Mouse (Mus musculus) retina, postnatal 7 days (tissue): Measurements from ENCODE around the gene Stxbp6.
A peak's percentile ranks its signal among the peaks of the same experiment; 100 is the strongest.
"Not testable (repeated sequence)": the region's sequence is repeated elsewhere in the genome, so short reads cannot be mapped to it uniquely, and the experiment has no call there.

ENCODE experiments used
- DNase-seq: peaks from one replicate; pipeline ENCODE4 v3.0.0-alpha.2; 2012; ENCODE audit warnings: low read depth, low spot score

Stxbp6 gene

GRCm38 (mm10) chr12:45074611-45075342, at the start of gene Stxbp6:
Gene Stxbp6, minus strand, starts transcription at chr12:45074709.
- DNase-seq: peak; percentile 14

- DNase-seq: not testable (repeated sequence)
Observed at GRCm38 (mm10) chr12:45102954-45103353, 28.4 kb upstream of the Stxbp6 start.

- no peak for DNase-seq
Observed at GRCm38 (mm10) chr12:45093732-45094131, 19.2 kb upstream of the Stxbp6 start.

DNA sequence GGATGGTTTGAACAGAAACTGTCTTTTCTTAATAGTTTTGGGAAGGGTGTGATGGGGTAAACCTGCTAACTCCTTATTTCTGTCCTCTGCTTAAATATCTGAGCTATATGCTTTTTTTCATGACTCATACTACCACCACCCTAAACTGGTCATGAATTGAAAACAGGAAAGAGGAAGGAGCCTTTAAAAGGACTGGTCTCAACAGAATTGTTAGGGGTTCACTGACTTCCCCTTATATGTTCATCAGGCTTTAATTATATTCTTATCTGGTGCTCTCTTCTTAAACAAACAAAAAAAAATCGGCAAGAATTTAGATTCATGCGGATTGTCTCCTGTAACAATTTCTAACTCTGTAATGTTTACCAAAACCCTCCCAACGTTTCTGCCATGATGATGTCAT, 17.9 kb upstream of the Stxbp6 start:
- no peak for DNase-seq

GRCm38 (mm10) chr12:45083145-45083475, 8.6 kb upstream of the Stxbp6 start:
- no peak for DNase-seq

DNA sequence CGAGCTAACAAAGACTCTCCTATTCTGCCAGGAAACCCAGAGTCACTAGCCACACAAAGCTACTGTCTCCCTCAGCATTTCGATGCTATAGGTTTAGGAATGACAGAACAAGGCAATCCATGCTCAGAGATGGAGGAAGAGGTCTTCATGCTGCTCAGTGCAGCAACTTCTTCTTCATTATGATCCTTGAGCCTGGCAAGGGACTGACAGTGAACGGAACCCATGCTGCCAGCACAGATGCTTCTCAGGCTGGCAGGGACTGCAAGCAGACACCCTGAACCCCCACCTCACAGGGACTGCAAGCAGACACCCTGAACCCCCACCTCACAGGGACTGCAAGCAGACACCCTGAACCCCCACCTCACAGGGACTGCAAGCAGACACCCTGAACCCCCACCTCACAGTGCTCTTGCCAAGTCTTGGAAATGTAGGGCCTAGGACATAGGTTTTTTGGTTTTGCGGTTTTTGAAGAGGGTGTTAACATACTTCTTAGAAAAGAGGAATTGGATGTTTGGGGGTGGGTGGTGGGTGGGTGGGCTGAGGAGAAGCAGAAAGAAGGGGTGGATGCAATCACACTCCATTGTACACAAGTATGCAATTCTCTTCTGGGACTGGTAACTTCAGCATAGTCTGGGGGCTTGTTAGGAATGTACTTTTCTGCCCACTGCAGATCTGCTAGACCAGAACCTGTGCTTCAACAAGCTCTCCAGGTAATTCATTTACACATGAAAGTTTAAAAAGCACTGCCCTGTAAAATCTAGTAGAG, 8.1 kb upstream of the Stxbp6 start:
- DNase-seq: no peak

- no peak for DNase-seq
Observed at GRCm38 (mm10) chr12:45081617-45082016, 7.1 kb upstream of the Stxbp6 start.

DNA sequence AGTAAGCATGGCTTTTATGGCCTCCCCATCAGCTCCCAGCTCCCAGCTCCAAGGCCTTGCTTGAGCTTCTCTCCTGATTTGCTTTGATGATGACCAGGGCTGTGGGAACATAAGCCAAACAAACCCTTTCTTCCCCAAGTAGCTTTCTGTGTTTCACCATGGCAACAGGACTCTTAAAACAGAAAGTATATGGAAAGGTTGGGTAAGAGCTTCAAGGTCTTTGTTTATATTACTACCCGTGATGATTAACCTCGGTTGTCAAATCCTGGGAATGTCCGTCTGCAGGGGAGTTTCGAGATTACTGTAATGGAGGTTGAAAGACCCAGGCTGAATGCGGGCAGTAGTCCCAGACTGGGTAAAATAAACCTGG, 6.2 kb upstream of the Stxbp6 start:
- DNase-seq: no peak

- DNase-seq: no peak
Observed at GRCm38 (mm10) chr12:45080036-45080752, 5.7 kb upstream of the Stxbp6 start.

GRCm38 (mm10) chr12:45075631-45076030, 1.1 kb upstream of the Stxbp6 start:
- no peak for DNase-seq

DNA sequence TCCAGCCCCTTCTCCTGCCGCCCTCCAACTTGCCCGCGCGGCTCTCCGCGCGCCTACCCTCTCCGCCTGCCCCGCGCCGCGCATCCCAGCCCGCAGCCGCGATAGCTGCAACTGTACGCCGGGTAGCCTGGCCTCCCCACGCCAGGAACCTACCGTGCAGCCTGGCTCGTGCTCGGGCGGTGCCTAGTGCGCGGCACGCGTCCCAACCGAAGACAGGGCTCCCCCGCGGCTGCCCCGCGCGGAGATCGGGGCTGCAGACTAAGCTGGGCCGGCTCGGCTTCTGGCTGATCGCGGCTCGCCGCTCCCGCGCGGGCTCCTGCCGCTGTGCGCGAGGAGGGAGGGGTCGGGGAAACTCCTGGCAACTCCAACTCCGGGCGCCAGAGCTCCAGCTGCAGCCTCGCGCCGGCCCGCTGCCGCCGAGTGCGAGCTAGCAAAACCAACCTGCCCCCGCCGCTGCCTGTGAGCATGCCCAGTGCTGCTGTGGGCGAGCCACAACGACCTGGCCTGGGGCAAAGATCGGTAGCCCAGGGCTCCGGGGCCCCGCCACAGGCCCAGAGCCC, 387 bp downstream of the Stxbp6 start:
- peak; percentile 43 for DNase-seq

DNA sequence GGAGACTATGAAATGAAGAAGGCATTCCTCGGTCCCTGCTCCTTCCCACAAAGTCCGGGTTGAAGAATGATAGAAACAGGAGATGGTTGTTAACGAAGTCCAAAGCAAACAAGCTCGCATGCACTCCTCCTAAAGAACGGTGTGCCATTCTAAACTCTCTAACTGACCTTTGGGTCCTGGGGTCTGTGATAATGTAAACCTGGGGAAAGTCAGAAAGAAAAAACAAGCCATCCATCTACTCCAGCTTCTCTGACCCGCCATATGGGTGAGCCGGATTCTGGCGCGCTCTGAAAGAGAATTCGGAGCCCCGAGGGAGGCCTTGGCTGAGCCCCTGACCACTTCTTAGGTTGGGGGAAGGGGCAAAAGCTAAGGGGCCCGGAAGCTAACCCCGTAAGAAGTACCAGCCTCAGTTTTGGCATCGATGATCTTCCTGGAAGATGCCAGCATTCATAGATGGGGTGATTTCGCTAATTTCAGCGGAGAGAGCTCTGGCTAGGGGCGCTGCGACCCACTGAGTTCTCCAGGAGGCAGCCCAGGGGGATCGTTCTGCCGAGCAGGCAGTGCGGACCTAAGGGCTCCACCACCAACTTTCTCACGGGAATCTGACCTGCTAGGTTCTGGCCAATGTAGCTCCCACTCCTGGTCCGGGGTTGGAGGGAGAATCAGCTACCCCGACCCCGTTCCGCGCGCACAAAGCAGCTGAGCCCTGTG, 1.0 kb downstream of the Stxbp6 start:
- peak; percentile 0 for DNase-seq

DNA sequence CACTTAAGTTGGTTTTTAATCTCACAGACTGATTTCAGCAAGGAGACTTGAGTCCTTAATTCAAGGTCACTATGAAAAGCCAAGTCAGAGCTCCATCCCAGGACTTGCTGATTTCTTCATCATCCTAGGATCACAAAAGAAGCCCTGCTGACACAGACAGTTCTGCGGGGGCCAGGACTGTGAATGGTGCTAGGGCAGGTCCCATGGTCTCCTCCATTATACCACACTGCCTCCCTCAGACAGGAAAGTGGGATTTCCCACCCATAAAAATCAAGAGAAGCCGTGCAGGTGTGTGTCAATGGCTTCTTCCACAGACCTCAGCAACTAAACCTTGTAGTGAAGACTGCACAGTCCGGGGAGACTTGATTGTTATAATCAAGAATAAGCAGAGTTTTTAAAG, 2.3 kb downstream of the Stxbp6 start:
- no peak for DNase-seq

GRCm38 (mm10) chr12:45070186-45070585, 4.3 kb downstream of the Stxbp6 start:
- no peak for DNase-seq

DNA sequence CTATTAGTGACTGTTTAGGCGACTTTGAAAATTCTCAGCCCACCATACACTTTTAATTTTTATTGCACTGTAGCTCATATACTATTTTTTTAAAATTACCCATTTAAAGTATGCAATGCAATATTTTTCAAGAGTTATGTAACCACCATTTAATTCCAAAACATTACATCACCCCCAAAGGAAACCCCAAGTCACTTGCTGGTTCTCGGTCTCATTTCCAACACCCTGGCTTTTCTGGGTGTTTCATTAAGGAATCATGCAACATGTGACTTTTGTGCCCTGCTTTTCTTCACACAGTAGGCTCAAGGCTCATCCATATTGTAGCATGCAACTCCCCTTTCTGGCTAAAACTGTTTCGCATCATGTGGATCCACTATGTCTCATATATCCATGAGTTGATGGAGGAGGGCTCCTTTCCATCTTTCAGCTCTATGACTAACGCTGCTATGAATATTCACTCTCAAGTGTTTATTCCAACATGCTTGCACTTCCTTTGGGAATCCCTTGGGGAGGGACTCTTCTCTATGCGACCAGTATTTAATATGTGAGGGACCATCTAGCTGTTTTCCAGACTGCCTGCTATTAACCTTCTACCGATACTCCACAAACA, 6.3 kb downstream of the Stxbp6 start:
- no peak for DNase-seq

DNA sequence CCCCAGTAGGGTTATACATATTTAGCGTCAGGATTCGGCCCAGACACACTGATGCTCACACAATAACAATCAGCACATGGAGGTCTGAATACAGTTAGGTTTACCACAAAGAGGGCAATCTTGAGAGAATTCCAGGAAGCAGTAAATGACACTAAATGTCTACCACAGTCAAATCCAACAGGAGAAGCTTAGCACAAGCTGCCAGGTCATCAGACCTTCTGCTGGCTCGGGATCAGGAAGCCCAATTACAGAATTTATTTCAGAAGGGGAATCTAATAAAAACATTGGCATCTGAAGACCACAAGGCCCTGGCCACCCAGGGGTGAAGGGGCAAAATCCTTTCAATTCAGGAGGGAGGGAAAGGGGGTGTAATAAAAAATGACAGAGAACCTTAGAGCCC, 6.8 kb downstream of the Stxbp6 start:
- no peak for DNase-seq

DNA sequence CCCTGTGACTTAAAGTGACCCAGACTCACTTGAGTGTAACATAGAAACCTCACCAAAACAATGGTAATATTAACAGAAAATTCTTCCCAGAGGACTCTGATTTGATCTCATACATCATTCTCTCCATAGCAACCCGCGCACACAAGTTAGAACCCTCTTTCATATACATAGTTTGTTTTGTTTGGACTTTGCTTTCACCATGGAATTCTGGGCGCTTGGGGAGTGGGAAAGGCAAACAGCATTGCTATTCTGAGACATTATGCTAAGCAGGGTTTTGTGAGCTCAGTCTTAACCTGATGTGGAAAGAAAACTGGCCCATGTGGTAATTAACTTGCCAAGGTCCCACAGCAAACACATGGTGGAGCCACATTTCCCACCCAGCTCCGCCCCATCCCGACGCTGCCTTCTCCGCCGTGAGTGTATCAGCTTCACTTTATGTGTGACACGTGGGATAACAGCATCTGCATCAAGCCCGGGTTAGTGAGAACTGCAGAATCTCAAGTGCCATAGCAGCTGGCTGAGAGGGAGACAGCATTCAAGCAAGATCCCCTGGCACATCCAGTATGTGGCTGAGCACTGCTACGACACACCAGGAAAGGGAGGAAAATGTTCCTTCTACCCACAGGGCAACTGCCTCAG, 7.3 kb downstream of the Stxbp6 start:
- DNase-seq: no peak

GRCm38 (mm10) chr12:45063606-45064005, 10.9 kb downstream of the Stxbp6 start:
- no peak for DNase-seq

DNA sequence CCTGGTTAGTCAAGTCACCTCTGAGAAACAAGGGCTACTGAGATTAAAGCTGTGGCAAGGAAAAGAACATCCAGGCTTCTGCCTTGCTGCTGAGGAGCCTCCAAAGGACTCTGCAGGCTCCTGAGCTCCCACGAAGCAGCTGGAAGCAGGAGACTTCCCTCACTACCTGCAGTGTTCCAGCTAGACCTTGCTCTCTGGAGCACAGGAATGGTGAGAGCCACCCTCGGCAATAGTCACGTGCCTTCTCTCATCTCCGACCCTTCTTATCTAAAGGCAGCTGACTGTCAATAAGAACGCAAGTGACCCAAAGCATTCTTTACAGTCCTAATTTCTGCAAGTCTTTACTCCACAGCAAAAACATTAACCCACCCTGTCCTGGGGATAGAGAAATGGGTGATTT, 13.2 kb downstream of the Stxbp6 start:
- DNase-seq: no peak

- no peak for DNase-seq
Observed at GRCm38 (mm10) chr12:45060804-45061203, 13.7 kb downstream of the Stxbp6 start.

DNA sequence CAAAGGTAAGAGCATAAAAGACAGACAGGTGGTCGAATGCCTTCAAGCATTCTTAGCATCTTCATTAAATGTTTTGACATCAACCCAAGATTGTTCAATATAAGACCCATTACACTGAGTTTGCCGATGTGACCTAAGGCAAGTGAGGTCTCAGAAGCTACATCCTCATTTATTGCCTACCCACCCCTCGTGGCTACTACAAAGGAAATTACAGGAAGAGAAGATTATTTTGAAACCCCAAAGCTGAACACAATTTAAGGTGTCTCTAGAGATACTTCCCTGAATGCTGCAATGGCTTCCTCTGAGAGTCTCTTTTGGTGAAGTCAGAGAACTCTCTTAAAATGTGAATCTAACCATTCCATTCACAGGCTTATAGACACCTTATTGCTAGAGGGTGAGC, 16.5 kb downstream of the Stxbp6 start:
- DNase-seq: no peak
